Mouse (Mus musculus) bone marrow, adult 2 months (tissue): ENCODE results near the gene Armc5. TPM values are rescaled to one million over a fixed set of nuclear protein-coding genes. Genes with fewer than 3 reads are reported as not detected.

Source experiments
- H3K27ac ChIP-seq: fragments of 200-500 bp; 2 replicates; pipeline ENCODE4 v1.5.1; 2012; ENCODE audit warnings: low read depth, mild to moderate bottlenecking, control low read depth, inconsistent platforms, low read length; ENCODE audit not compliant: control insufficient read depth, poor library complexity, insufficient read depth
- H3K4me1 ChIP-seq: fragments of 200-500 bp; 2 replicates; pipeline ENCODE4 v1.6.1; 2011; ENCODE audit warnings: low read length; ENCODE audit not compliant: control insufficient read depth, insufficient read depth
- H3K4me3 ChIP-seq: fragments of 200-500 bp; replicated peaks from 2 replicates; pipeline ENCODE3; 2011; ENCODE audit warnings: mild to moderate bottlenecking, low read depth, low read length, control low read depth; ENCODE audit not compliant: control insufficient read depth
- CTCF ChIP-seq: fragments of 200-500 bp; IDR thresholded peaks from 2 replicates; pipeline ENCODE4 v1.5.1; 2011; ENCODE audit warnings: low read length, control low read depth; ENCODE audit not compliant: control insufficient read depth, insufficient read depth
- POLR2A ChIP-seq: fragments of 200-500 bp; IDR thresholded peaks from 2 replicates; pipeline ENCODE4 v1.6.1; 2011; ENCODE audit warnings: low read depth, mild to moderate bottlenecking, control low read depth, low read length, borderline replicate concordance; ENCODE audit not compliant: control insufficient read depth
- WGBS: fragments of 180-500 bp; shearing (Covaris S2); methylation state at CpG from one replicate; pipeline ENCODE4 v1.1.7; 2018; 5-methylcytosine and 5-hydroxymethylcytosine counted together
- polyA plus RNA-seq: library from polyadenylated mRNA; stranded (reverse); fragments of >200 nt; gene quantifications from 2 replicates; pipeline ENCODE4 v1.2.4, GENCODE M21; 2011; ENCODE audit warnings: low replicate concordance; ENCODE audit not compliant: missing spikeins, insufficient read depth, insufficient read length

Armc5 gene
- polyA plus RNA-seq, result 8.9 and 13.8 TPM in 2 replicates

GRCm38 (mm10) chr7:128236856-128237592 is at the start of gene Armc5:
TSS of gene Armc5 (plus strand) at chr7:128237342.
- H3K27ac ChIP-seq, result peak within 1 kb of the TSS; percentile 98
- H3K4me3 ChIP-seq, result peak within 1 kb of the TSS; percentile 80
- H3K4me1 ChIP-seq, result peaks cover 5% of the 10 kb centered on the region
- no peak for TF ChIP-seq POLR2A
- TF ChIP-seq CTCF, result peak; percentile 69
- WGBS, result 23% methylated on average over 37 of the region's 37 CpGs

- Histone ChIP-seq H3K4me3 (no peak overlapping the region), H3K27ac (no peak overlapping the region), H3K4me1 (peaks cover 4% of the 10 kb centered on the region)
- WGBS, result 78% methylated on average over 9 of the region's 9 CpGs
- no peak for TF ChIP-seq CTCF
- no peak for TF ChIP-seq POLR2A
Observed at GRCm38 (mm10) chr7:128201607-128202006, 35.5 kb upstream of the Armc5 start.

- TF ChIP-seq CTCF, result no peak
- no peak for TF ChIP-seq POLR2A
- Histone ChIP-seq H3K27ac (no peak overlapping the region), H3K4me3 (no peak overlapping the region), H3K4me1 (peaks cover 4% of the 10 kb centered on the region)
- WGBS, result 89% methylated on average over 9 of the region's 9 CpGs
Observed at GRCm38 (mm10) chr7:128203071-128203470, 34.1 kb upstream of the Armc5 start.

GRCm38 (mm10) chr7:128204179-128204578 is 33.0 kb upstream of the Armc5 start:
- TF ChIP-seq CTCF, result no peak
- TF ChIP-seq POLR2A, result no peak
- peaks cover 4% of the 10 kb centered on the region for H3K4me1 ChIP-seq
- 84% methylated on average over 8 of the region's 8 CpGs for WGBS
- no peak overlapping the region for H3K4me3 ChIP-seq
- H3K27ac ChIP-seq, result no peak overlapping the region

GRCm38 (mm10) chr7:128205695-128206094 is 31.4 kb upstream of the Armc5 start:
- H3K4me3 ChIP-seq, result peak overlapping the region; percentile 4
- TF ChIP-seq CTCF (no peak), POLR2A (no peak)
- H3K27ac ChIP-seq, result peak overlapping the region; percentile 19; the same call in 1 of the 2 replicates
- H3K4me1 ChIP-seq, result peaks cover 4% of the 10 kb centered on the region
- 89% methylated on average over 18 of the region's 18 CpGs for WGBS

- peak within 1 kb of the TSS; percentile 4 for H3K4me3 ChIP-seq
- H3K27ac ChIP-seq, result peak within 1 kb of the TSS; percentile 19; the same call in 1 of the 2 replicates
- WGBS, result 73% methylated on average over 6 of the region's 6 CpGs
- peaks cover 4% of the 10 kb centered on the region for H3K4me1 ChIP-seq
- TF ChIP-seq CTCF (no peak), POLR2A (no peak)
Observed at GRCm38 (mm10) chr7:128206152-128206551, 31.0 kb upstream of the Armc5 start, which contains the start of gene Cox6a2. TSS of gene Cox6a2 (minus strand) at chr7:128206387.

- 13% methylated on average over 4 of the region's 4 CpGs for WGBS
- H3K27ac ChIP-seq, result no peak overlapping the region
- H3K4me1 ChIP-seq, result peaks cover 4% of the 10 kb centered on the region
- no peak overlapping the region for H3K4me3 ChIP-seq
- peak; percentile 78 for TF ChIP-seq CTCF
- no peak for TF ChIP-seq POLR2A
Observed at GRCm38 (mm10) chr7:128208187-128208586, 29.0 kb upstream of the Armc5 start.

GRCm38 (mm10) chr7:128209826-128210225 is 27.3 kb upstream of the Armc5 start:
- no peak overlapping the region for H3K4me3 ChIP-seq
- H3K27ac ChIP-seq, result no peak overlapping the region
- H3K4me1 ChIP-seq, result peaks cover 3% of the 10 kb centered on the region
- 56% methylated on average over 3 of the region's 3 CpGs for WGBS
- TF ChIP-seq CTCF (no peak), POLR2A (no peak)

GRCm38 (mm10) chr7:128219952-128220351 is 17.2 kb upstream of the Armc5 start:
- Histone ChIP-seq H3K4me1 (no peaks in the 10 kb centered on the region), H3K27ac (no peak overlapping the region), H3K4me3 (no peak overlapping the region)
- TF ChIP-seq POLR2A, result no peak
- 54% methylated on average over 4 of the region's 4 CpGs for WGBS
